Mouse (Mus musculus) brown adipose tissue, adult 24 weeks (tissue): ENCODE data around the gene Pid1. TPM values are rescaled to one million over a fixed set of nuclear protein-coding genes. Genes with fewer than 3 reads are reported as not detected.

Experiments
- H3K27ac ChIP-seq: fragments of 200-500 bp; replicated peaks from 2 replicates; pipeline ENCODE4 v1.5.1; 2012; ENCODE audit warnings: low read depth, mild to moderate bottlenecking, low read length
- H3K4me1 ChIP-seq: fragments of 200-500 bp; 2 replicates; pipeline ENCODE4 v1.6.1; 2012; ENCODE audit warnings: low read length, mixed read lengths; ENCODE audit not compliant: control insufficient read depth, insufficient read depth, insufficient read length
- H3K4me3 ChIP-seq: fragments of 200-500 bp; 2 replicates; pipeline ENCODE4 v1.5.1; 2012; ENCODE audit warnings: low read depth, mild to moderate bottlenecking, low read length, moderate library complexity; ENCODE audit not compliant: insufficient read depth
- polyA plus RNA-seq: library from polyadenylated mRNA; stranded (reverse); fragments of >200 nt; gene quantifications from 2 replicates; pipeline ENCODE4 v1.2.4, GENCODE M21; 2012; ENCODE audit not compliant: missing spikeins, insufficient read depth, insufficient read length

The Pid1 gene
- polyA plus RNA-seq, 1 experiment: 15.8 TPM

- Histone ChIP-seq H3K4me3 (no peak overlapping the region), H3K27ac (no peak overlapping the region), H3K4me1 (no peaks in the 10 kb centered on the region)
Observed at GRCm38 (mm10) chr1:84318569-84318968, 45.4 kb downstream of the Pid1 start.

DNA sequence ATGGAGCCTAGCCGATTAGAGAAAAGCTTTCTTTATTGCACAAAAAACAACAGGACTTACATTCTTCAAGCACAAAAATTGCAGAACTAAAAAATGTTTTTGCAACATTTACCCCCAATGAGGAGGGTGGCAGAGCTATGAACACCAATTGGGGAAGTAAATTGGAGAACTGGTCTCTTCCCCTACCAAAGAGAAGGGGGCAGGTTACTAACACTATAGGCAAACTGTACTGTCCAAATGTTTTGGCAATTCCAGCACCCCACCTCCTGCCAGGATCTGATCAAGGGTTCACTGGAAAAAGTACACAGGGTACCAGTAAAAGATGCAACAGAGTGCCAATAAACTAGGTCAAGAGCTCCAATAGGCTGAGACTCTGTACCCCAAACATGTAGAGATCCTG lies 46.2 kb downstream of the Pid1 start:
- no peaks in the 10 kb centered on the region for H3K4me1 ChIP-seq
- no peak overlapping the region for H3K4me3 ChIP-seq
- peak overlapping the region; percentile 39; the same call in 1 of the 2 replicates for H3K27ac ChIP-seq

- no peak overlapping the region for H3K4me3 ChIP-seq
- no peaks in the 10 kb centered on the region for H3K4me1 ChIP-seq
- H3K27ac ChIP-seq: no peak overlapping the region
Observed at GRCm38 (mm10) chr1:84309966-84310460, 54.0 kb downstream of the Pid1 start.

DNA sequence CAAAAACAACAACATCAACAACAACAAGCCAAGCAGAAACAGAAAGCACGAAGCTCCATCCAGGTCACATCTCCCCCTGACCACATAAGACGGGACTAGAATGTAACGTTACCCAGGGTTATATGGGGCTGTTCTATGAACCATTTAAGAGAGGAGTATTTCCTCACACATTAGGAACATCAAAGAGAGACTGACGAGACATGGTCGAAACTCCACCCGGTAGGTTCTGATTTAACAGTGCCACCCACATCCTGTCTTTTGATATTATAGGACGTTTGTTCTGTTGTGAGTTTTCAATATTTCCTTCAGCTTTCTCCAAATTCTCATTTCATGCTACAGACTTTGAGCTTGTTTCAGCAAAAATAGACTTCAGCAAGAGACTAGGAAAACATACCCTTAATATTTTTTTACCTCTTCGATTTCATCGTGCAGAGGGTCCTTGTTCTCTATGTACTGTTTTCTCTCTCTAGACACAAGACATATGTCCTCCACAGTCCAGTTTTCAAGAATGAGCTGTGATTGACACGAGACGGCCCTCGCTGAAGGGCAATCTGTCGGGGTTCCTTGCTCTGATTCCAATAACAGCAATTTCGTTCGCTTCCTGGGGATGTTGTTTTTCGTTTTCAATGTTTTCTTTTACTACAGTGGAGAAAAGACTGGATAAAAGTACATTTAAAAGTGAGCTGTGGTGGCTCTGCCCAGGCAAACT lies 58.1 kb downstream of the Pid1 start:
- Histone ChIP-seq H3K4me1 (no peaks in the 10 kb centered on the region), H3K4me3 (no peak overlapping the region), H3K27ac (no peak overlapping the region)

DNA sequence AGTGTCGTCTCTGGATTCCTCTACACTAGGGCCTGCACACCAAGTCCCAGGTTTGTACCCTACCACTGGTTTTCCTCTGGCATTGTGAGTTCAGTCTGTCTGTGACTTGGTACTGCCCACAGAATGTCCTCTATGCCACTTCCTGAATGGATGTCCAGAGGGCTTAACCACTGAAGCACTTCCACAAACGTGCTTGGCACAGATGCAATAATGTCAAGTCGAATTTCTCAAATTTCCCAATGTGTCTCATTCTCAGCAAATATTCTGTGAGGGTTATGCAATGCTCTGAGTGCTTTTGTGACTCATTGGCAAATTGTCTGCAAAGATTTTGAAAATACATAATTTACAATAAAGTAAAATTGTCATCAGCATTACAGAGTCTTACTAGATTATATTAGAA lies 61.2 kb downstream of the Pid1 start:
- Histone ChIP-seq H3K4me3 (no peak overlapping the region), H3K27ac (peak overlapping the region; percentile 2; the same call in 1 of the 2 replicates), H3K4me1 (no peaks in the 10 kb centered on the region)

DNA sequence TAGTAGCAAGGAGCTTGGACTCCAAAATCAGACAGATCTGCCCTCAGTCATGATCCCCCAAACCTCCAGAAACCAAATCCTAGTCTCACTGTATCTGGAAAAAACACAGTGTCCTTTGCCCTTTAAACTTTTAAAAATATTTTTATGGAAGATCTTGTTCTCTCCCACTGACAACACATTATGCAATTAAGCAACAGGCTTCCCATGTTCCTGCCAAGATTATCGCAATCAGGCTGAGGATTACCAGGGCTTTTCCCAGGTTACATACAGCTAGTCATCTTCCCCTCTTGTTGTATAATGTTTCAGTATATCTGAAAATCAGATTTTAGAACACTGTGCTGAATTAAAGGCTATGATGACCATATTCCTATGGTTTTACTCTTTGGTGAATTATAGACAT lies 64.3 kb downstream of the Pid1 start:
- Histone ChIP-seq H3K27ac (no peak overlapping the region), H3K4me1 (no peaks in the 10 kb centered on the region), H3K4me3 (no peak overlapping the region)

DNA sequence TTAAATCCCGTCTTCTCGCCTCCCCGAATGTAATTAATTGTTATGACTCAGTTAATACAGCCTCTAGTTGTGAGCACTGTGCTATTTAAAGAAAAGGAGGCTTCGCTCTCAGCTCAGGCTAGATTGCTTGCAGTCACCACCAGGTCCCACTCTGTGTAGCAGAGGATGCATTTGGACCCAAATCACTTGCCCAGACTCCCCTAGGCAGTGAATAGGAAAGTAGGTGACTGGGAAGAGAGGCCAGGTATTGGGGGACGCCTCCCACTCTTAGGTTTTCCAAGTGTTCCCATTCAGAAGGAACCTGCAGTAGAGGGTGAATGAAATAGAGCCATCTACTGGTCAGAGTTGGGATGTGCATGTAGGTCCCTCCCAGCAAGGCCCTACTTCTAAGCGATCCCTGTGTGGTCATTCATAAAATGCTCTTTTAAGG lies 77.3 kb downstream of the Pid1 start:
- Histone ChIP-seq H3K4me1 (no peaks in the 10 kb centered on the region), H3K4me3 (no peak overlapping the region), H3K27ac (no peak overlapping the region)

DNA sequence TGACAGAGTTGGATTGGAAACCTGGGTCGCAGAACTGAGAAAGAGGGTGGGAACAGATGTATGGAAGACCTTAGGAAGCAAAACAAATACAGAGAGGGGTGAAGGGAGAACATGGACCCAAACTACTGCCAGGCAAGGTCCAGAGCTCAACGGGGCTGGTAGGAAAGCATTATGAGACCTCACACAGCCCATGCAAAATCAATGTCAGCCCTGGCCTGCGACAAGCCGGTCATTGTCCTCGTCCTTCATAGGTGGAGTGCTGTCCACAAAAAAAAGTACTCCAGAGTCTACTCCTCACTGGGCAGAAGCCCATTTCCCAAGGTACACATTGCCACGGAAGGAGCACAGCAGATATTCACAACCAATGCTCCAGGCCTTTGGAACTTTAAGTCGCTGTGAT lies 78.4 kb downstream of the Pid1 start:
- no peak overlapping the region for H3K27ac ChIP-seq
- no peak overlapping the region for H3K4me3 ChIP-seq
- H3K4me1 ChIP-seq: no peaks in the 10 kb centered on the region

GRCm38 (mm10) chr1:84284293-84285068 lies 79.5 kb downstream of the Pid1 start:
- no peaks in the 10 kb centered on the region for H3K4me1 ChIP-seq
- peak overlapping the region; percentile 83 for H3K4me3 ChIP-seq
- H3K27ac ChIP-seq: peak overlapping the region; percentile 31

DNA sequence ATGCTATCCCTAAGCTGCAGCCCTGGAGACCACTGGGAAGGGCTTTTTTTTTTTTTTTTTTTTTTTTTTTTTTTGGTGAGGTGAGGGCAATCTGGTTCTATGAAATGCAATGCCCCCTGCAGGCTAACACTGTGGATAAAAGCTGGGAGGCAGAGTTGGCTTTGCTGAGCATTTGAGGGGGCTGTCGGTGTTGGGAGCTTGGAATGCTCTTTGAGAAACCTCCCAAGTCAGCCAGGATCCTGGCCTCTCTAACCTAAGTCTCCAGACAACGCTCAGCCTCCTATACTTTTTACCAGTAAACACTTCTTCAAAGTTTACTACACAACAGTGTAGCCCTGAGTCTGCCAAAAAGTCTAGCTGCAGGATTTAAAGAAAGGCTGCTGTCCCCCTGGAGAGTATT lies 80.9 kb downstream of the Pid1 start:
- no peak overlapping the region; the same call in 1 of the 2 replicates for H3K27ac ChIP-seq
- no peaks in the 10 kb centered on the region for H3K4me1 ChIP-seq
- H3K4me3 ChIP-seq: peak overlapping the region; percentile 83

- H3K4me1 ChIP-seq: peaks cover 3% of the 10 kb centered on the region
- H3K27ac ChIP-seq: no peak overlapping the region
- no peak overlapping the region for H3K4me3 ChIP-seq
Observed at GRCm38 (mm10) chr1:84280171-84280570, 83.8 kb downstream of the Pid1 start.

DNA sequence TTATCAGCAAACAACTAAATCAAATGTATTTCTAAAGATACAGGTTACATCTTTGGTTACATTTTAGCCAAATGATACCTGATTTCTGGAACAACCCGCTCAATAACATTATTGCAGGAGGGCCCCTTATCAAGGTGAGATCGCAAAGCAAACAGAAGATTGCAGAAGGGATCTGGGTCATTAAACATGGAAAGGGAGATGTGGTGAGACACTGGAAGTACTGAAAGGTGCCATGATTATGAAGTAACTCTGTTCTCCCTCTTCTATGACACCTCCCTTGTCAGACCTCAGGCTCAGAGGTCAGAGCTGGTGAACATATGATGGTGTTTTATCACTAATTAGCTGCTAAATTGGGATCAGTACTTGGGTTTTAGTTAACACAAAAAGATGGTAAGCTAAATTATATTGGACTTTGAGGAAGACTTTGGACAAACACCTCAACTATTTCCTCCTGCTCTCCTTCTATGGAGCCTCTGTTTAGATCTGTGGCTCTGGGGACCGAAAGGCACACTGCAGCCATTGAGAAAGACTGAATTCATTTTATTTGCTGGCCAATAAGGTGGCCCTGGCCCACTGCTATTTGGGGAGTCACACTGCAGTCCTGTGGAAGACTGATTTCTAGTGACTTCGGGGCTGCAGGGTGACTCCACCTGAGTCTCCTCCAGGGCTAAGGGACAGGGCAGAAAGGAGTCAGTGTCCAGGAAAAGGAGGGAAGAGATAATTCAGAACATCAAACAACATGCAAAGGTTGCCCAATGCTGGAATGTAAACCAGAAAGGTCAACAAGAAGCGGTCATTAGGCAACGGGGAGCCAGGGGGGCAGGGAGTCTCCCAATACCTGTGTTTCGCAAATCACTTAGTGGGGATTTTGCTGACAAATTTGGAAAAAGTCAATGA lies 85.4 kb downstream of the Pid1 start:
- Histone ChIP-seq H3K4me3 (no peak overlapping the region), H3K27ac (no peak overlapping the region), H3K4me1 (peaks cover 3% of the 10 kb centered on the region)

GRCm38 (mm10) chr1:84272951-84273350 lies 91.0 kb downstream of the Pid1 start:
- Histone ChIP-seq H3K4me3 (no peak overlapping the region), H3K4me1 (peaks cover 8% of the 10 kb centered on the region), H3K27ac (no peak overlapping the region)

DNA sequence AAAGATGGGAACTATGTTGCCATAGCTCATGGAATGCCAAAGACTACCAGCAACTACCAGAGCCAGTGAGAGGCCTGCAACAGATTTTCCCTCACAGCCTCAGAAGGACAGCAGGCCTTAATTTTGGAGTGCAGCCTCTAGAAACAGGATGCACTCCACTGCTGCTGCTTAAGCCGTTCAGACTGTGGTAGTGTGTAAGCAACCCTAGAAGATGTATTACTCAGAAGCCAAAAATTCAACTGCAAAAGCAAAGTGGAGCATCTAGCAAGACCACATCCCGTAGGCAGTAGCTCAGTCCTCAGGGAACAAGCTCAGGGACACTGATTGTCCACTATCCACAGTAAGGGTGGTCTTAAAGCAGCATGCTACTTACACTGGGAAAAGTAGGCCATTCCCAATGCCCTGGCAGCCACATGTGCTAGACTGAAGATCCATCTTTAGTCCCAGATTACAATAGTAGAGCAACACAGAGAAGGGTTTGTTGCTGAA lies 92.2 kb downstream of the Pid1 start:
- Histone ChIP-seq H3K4me1 (peaks cover 7% of the 10 kb centered on the region), H3K4me3 (no peak overlapping the region), H3K27ac (no peak overlapping the region)

GRCm38 (mm10) chr1:84257656-84258055 lies 106.3 kb downstream of the Pid1 start:
- Histone ChIP-seq H3K4me1 (peaks cover 6% of the 10 kb centered on the region; the same call in 1 of the 2 replicates), H3K4me3 (no peak overlapping the region), H3K27ac (no peak overlapping the region)
